Mouse (Mus musculus) embryonic facial prominence, embryonic 14.5 days (tissue): ENCODE results near the gene Btnl6. TPM values are rescaled to one million over a fixed set of nuclear protein-coding genes. Genes with fewer than 3 reads are reported as not detected.
"Not testable (repeated sequence)": the region's sequence is repeated elsewhere in the genome, so short reads cannot be mapped to it uniquely, and the experiment has no call there.

ENCODE experiments used
- ATAC-seq: fragments of 200-750 bp; cut with Nextera tagmentation; 2 replicates; pipeline ENCODE4 v1.8.0; 2017; ENCODE audit warnings: low read depth, moderate number of reproducible peaks, moderate TSS enrichment
- DNase-seq: peaks from one replicate; pipeline ENCODE4 v3.0.0-alpha.2; 2015; ENCODE audit warnings: low spot score
- H3K27ac ChIP-seq: fragments of 300-500 bp; sonication (generic); replicated peaks from 2 replicates; pipeline ENCODE4 v1.5.1; 2014; ENCODE audit warnings: low read depth, mild to moderate bottlenecking, low read length, moderate library complexity
- H3K27me3 ChIP-seq: fragments of 300-500 bp; sonication (generic); replicated peaks from 2 replicates; pipeline ENCODE4 v1.6.1; 2014; ENCODE audit warnings: low read length; ENCODE audit not compliant: control insufficient read depth, insufficient read depth
- H3K36me3 ChIP-seq: fragments of 300-500 bp; sonication (generic); 2 replicates; pipeline ENCODE4 v1.6.1; 2014; ENCODE audit warnings: low read length, mixed read lengths; ENCODE audit not compliant: control insufficient read depth, insufficient read depth
- H3K4me1 ChIP-seq: fragments of 300-500 bp; sonication (generic); 2 replicates; pipeline ENCODE4 v1.6.1; 2014; ENCODE audit warnings: antibody characterized with exemption, low read length; ENCODE audit not compliant: control insufficient read depth, insufficient read depth
- H3K4me2 ChIP-seq: fragments of 300-500 bp; sonication (generic); 2 replicates; pipeline ENCODE4 v1.6.1; 2014; ENCODE audit warnings: low read depth, mild to moderate bottlenecking, low read length, moderate library complexity, mixed read lengths
- H3K4me3 ChIP-seq: fragments of 300-500 bp; sonication (generic); 2 replicates; pipeline ENCODE4 v1.5.1; 2014; ENCODE audit warnings: low read depth, mild to moderate bottlenecking, low read length
- H3K9ac ChIP-seq: fragments of 300-500 bp; sonication (generic); 2 replicates; pipeline ENCODE4 v1.6.1; 2014; ENCODE audit warnings: low read depth, mild to moderate bottlenecking, low read length, moderate library complexity, mixed read lengths
- H3K9me3 ChIP-seq: fragments of 300-500 bp; sonication (generic); 2 replicates; pipeline ENCODE4 v1.6.1; 2016; ENCODE audit warnings: low read length; ENCODE audit not compliant: control insufficient read depth
- WGBS: fragments of 180-500 bp; shearing (Covaris S2); extraction: QIAGEN DNeasy Blood & Tissue Kit; methylation state at CpG from one replicate; pipeline ENCODE4 v1.1.7; 2014; 5-methylcytosine and 5-hydroxymethylcytosine counted together
- polyA plus RNA-seq: library from polyadenylated mRNA; unstranded; fragments of >200 nt; fragmentation: Nextera tagmentation; extraction: Ambion mirVana; gene quantifications from 2 replicates; pipeline ENCODE4 v1.2.1, GENCODE M21; 2014

Gene Btnl6
- polyA plus RNA-seq, 1 experiment from 2014 or later, result not detected

GRCm38 (mm10) chr17:34557411-34557810, 40.3 kb upstream of the Btnl6 start:
- Histone ChIP-seq H3K27me3 (no peaks in the 10 kb centered on the region), H3K4me3 (no peak overlapping the region), H3K4me1 (no peaks in the 10 kb centered on the region), H3K4me2 (no peak overlapping the region), H3K36me3 (no peaks in the 10 kb centered on the region), H3K27ac (no peak overlapping the region), H3K9me3 (no peaks in the 10 kb centered on the region), H3K9ac (no peak overlapping the region)
- DNase-seq (no peak), ATAC-seq (no peak)
- 75% methylated on average over 11 of the region's 11 CpGs for WGBS

- no peaks in the 10 kb centered on the region for H3K4me1 ChIP-seq
- WGBS, result 82% methylated on average over 8 of the region's 8 CpGs
- no peaks in the 10 kb centered on the region for H3K9me3 ChIP-seq
- no peak overlapping the region for H3K27ac ChIP-seq
- H3K4me3 ChIP-seq, result no peak overlapping the region
- no peak for DNase-seq
- no peak overlapping the region for H3K9ac ChIP-seq
- no peaks in the 10 kb centered on the region for H3K27me3 ChIP-seq
- H3K4me2 ChIP-seq, result no peak overlapping the region
- H3K36me3 ChIP-seq, result no peaks in the 10 kb centered on the region
- ATAC-seq, result no peak
These were observed 39.3 kb upstream of the Btnl6 start for GRCm38 (mm10) chr17:34556406-34556805.

GRCm38 (mm10) chr17:34555483-34555882, 38.3 kb upstream of the Btnl6 start:
- Histone ChIP-seq H3K27ac (no peak overlapping the region), H3K4me3 (no peak overlapping the region), H3K27me3 (no peaks in the 10 kb centered on the region), H3K4me2 (no peak overlapping the region), H3K9me3 (no peaks in the 10 kb centered on the region), H3K9ac (no peak overlapping the region), H3K4me1 (no peaks in the 10 kb centered on the region), H3K36me3 (no peaks in the 10 kb centered on the region)
- no peak for ATAC-seq
- peak; percentile 33 for DNase-seq
- 29% methylated on average over 5 of the region's 5 CpGs for WGBS

DNA sequence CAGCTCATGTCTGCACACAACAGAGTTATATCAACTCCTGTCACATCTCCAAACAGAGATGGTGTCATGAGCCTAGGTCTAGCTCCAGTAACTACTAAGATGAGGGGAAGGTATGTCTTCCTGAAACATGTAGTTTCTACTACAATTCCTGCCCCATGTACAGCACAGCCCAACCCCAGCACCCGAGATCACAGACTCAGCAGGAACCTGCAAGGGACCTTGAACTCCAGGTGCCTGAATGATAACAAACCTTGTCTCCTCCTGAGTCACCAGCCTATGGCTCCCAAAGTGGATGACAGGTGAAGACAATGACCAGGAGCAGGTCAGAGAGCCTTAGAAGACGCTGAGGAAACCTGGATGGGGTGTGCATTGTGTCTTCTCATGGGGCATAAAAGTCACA, 32.7 kb upstream of the Btnl6 start:
- no peak for DNase-seq
- Histone ChIP-seq H3K4me1 (no peaks in the 10 kb centered on the region), H3K36me3 (no peaks in the 10 kb centered on the region), H3K27ac (no peak overlapping the region), H3K27me3 (no peaks in the 10 kb centered on the region), H3K9me3 (no peaks in the 10 kb centered on the region), H3K9ac (no peak overlapping the region), H3K4me2 (no peak overlapping the region), H3K4me3 (no peak overlapping the region)
- WGBS, result 69% methylated on average over 2 of the region's 2 CpGs
- no peak for ATAC-seq

DNA sequence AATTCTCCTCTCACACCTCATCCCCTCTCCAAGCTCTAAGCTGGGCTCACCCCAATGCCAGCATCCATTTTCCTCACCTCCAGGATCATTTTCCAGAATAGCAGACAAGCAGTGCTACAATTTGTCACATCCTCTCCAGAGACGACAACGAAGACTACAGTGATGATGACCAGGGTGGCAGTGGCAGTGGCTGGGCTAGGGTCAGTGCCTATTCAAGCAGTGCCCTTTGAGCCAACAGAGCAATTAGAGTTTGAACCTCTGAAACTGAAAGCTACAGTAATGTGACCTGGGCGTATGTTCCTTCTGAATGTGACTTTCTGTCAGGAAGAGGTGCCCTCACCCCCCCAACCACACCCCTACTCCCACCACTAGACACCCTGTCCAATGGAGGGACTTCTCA, 32.0 kb upstream of the Btnl6 start:
- no peak overlapping the region for H3K9ac ChIP-seq

DNA sequence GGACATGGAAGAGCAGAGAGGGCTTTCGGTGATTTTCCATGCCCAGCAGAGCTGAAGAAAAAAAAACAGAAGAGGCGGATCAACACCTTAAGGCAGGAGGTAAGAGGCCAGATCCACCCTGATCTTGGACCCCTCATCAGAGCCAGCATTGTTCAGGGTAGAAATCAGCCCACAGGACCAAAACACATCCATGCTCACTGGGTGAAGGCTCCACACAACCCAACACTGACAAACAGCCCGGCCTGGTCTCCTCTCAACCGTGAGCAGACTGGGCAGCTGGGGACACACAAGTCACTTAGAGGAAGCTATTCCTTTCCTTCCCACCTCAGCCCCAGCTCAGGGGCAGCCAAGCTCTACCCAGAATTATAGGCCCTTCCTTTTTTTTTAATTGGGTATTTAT, 30.4 kb upstream of the Btnl6 start:
- 87% methylated on average over 4 of the region's 4 CpGs for whole genome bisulfite sequencing
- Histone ChIP-seq H3K4me1 (no peaks in the 10 kb centered on the region), H3K4me3 (no peak overlapping the region), H3K9ac (no peak overlapping the region), H3K36me3 (no peaks in the 10 kb centered on the region), H3K9me3 (no peaks in the 10 kb centered on the region), H3K27me3 (no peaks in the 10 kb centered on the region), H3K4me2 (no peak overlapping the region), H3K27ac (no peak overlapping the region)
- DNase-seq, result no peak
- ATAC-seq, result no peak

More for the DNA sequence above, 32.0 kb upstream of the Btnl6 start:
- no peak overlapping the region for H3K4me2 ChIP-seq
- H3K9me3 ChIP-seq, result no peaks in the 10 kb centered on the region
- H3K4me1 ChIP-seq, result no peaks in the 10 kb centered on the region
- H3K4me3 ChIP-seq, result no peak overlapping the region
- DNase-seq, result no peak
- 85% methylated on average over 3 of the region's 3 CpGs for WGBS
- no peak overlapping the region for H3K27ac ChIP-seq
- ATAC-seq, result no peak
- no peaks in the 10 kb centered on the region for H3K27me3 ChIP-seq
- no peaks in the 10 kb centered on the region for H3K36me3 ChIP-seq

DNA sequence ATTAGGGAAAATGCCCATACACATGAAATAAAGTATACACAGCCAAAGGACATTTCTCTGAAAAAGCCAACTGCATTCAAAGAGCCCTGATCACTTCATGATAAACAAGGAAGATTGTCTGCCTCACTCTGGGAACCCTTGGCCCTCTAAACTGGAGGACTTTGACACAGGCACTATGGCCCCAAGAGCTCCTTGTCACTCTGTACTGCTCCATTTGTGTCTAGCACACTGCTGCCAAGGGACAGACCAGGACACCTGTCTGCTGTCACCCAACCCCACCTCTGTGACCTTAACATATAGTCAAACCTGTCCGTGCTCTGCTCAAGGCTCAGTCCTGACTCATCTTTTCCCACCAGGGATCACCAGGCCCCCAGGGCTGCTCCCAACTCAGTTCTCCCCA, 29.6 kb upstream of the Btnl6 start:
- H3K4me1 ChIP-seq, result no peaks in the 10 kb centered on the region
- no peak overlapping the region for H3K27ac ChIP-seq
- no peak for DNase-seq
- no peaks in the 10 kb centered on the region for H3K27me3 ChIP-seq
- no peak overlapping the region for H3K4me3 ChIP-seq
- 77% methylated on average over 1 of the region's 1 CpGs for WGBS
- H3K9me3 ChIP-seq, result no peaks in the 10 kb centered on the region
- H3K9ac ChIP-seq, result no peak overlapping the region
- H3K4me2 ChIP-seq, result no peak overlapping the region
- H3K36me3 ChIP-seq, result no peaks in the 10 kb centered on the region
- no peak for ATAC-seq

- H3K4me3 ChIP-seq, H3K9ac ChIP-seq, H3K9me3 ChIP-seq, DNase-seq, H3K27ac ChIP-seq, H3K4me2 ChIP-seq, H3K4me1 ChIP-seq, H3K27me3 ChIP-seq, ATAC-seq, H3K36me3 ChIP-seq: not testable (repeated sequence)
- 93% methylated on average over 12 of the region's 13 CpGs for WGBS
These were observed 26.4 kb upstream of the Btnl6 start for GRCm38 (mm10) chr17:34543567-34543966.

- Histone ChIP-seq H3K27me3 (no peaks in the 10 kb centered on the region), H3K36me3 (no peaks in the 10 kb centered on the region), H3K4me2 (no peak overlapping the region), H3K27ac (no peak overlapping the region), H3K4me3 (no peak overlapping the region), H3K9me3 (no peaks in the 10 kb centered on the region), H3K4me1 (no peaks in the 10 kb centered on the region), H3K9ac (no peak overlapping the region)
- WGBS, result 62% methylated on average over 3 of the region's 3 CpGs
- no peak for DNase-seq
- ATAC-seq, result no peak
These were observed 15.5 kb upstream of the Btnl6 start for GRCm38 (mm10) chr17:34532671-34533070.
